Mouse (Mus musculus) ES-Bruce4 (cell line): Measurements from ENCODE around the gene Dscaml1. TPM values are rescaled to one million over a fixed set of nuclear protein-coding genes. Genes with fewer than 3 reads are reported as not detected.

Experiments used
- H3K27ac ChIP-seq: 2 replicates; pipeline ENCODE4 v1.5.1; 2012; ENCODE audit warnings: low read length, inconsistent platforms; ENCODE audit not compliant: insufficient read depth
- H3K27me3 ChIP-seq: 2 replicates; pipeline ENCODE4 v1.6.1; 2012; ENCODE audit warnings: mild to moderate bottlenecking, low read length, inconsistent platforms; ENCODE audit not compliant: control insufficient read depth, poor library complexity, insufficient read depth, severe bottlenecking
- H3K36me3 ChIP-seq: 2 replicates; pipeline ENCODE4 v1.6.1; 2012; ENCODE audit warnings: inconsistent platforms, mild to moderate bottlenecking, low read length, moderate library complexity; ENCODE audit not compliant: control insufficient read depth, poor library complexity, insufficient read depth, severe bottlenecking
- H3K4me1 ChIP-seq: one replicate; pipeline ENCODE4 v1.8.1; 2011; ENCODE audit warnings: low read length; ENCODE audit not compliant: control insufficient read depth, insufficient read depth
- H3K4me3 ChIP-seq: 2 replicates; pipeline ENCODE4 v1.5.1; 2011; ENCODE audit warnings: low read depth, mild to moderate bottlenecking, low read length
- H3K9ac ChIP-seq: 2 replicates; pipeline ENCODE4 v1.6.1; 2012; ENCODE audit warnings: low read depth, mild to moderate bottlenecking, inconsistent platforms; ENCODE audit not compliant: poor library complexity, severe bottlenecking
- H3K9me3 ChIP-seq: replicated peaks from 2 replicates; pipeline ENCODE4 v1.6.1; 2012; ENCODE audit warnings: mild to moderate bottlenecking, low read length, inconsistent platforms; ENCODE audit not compliant: control insufficient read depth, poor library complexity, insufficient read depth, severe bottlenecking
- CTCF ChIP-seq: IDR thresholded peaks from one replicate; pipeline ENCODE4 v1.8.1; 2011; ENCODE audit warnings: low read depth, low read length
- EP300 ChIP-seq: IDR thresholded peaks from 2 replicates; pipeline ENCODE4 v1.6.1; 2011; ENCODE audit warnings: low read depth, low read length; ENCODE audit not compliant: insufficient read depth
- POLR2A ChIP-seq: IDR thresholded peaks from one replicate; pipeline ENCODE4 v1.8.1; 2011; ENCODE audit warnings: low read length; ENCODE audit not compliant: insufficient read depth
- polyA plus RNA-seq: library from polyadenylated mRNA; stranded (reverse); fragments of >200 nt; gene quantifications from 2 replicates; pipeline ENCODE4 v1.2.4, GENCODE M21; 2011; ENCODE audit warnings: low read depth; ENCODE audit not compliant: missing spikeins, insufficient read depth, insufficient read length

Dscaml1 gene
- polyA plus RNA-seq, 1 experiment: 4.0 TPM

GRCm38 (mm10) chr9:45468235-45468634, 41.8 kb downstream of the Dscaml1 start:
- no peaks in the 10 kb centered on the region for H3K27me3 ChIP-seq
- H3K4me1 ChIP-seq: no peaks in the 10 kb centered on the region
- no peaks in the 10 kb centered on the region for H3K9me3 ChIP-seq
- H3K9ac ChIP-seq: no peak overlapping the region
- no peaks in the 10 kb centered on the region for H3K36me3 ChIP-seq
- no peak overlapping the region for H3K4me3 ChIP-seq
- no peak for TF ChIP-seq POLR2A
- no peak for TF ChIP-seq CTCF
- no peak for TF ChIP-seq EP300
- no peak overlapping the region for H3K27ac ChIP-seq

DNA sequence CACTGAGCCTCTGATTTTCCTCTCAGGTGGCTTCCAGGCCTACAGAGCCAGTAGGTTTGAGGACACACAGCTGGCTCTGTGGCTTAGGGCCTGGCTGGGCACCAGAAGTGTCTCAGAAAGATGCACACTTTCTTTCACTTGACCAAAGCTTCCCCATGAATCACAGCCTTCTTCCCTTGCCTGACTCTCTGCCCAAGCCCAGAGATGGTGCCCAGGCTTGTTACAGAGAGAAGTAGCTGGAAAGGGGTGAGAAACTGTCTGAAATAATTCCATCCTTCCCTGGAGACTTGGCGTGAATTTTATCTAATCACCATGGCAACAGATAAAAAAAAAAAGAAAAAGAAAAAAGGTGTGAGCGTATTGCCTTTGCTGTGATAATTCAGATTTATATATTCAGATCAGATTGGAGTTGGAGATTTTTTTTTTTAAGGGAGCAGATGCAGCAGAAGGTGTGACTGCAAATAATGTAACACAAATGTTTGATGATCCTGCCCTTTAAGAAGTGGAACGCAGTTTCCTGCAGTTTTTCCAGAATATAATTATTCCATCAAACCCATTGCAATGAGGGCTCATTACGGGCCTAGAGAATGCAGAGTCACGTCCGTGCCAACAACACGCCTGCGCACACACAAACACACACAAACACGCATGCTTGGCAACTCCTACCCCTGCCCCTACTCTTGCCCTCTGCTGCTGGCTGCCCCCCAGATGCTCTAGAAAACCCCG, 44.5 kb downstream of the Dscaml1 start:
- Histone ChIP-seq H3K9ac (no peak overlapping the region), H3K4me1 (no peaks in the 10 kb centered on the region), H3K27ac (no peak overlapping the region), H3K36me3 (no peaks in the 10 kb centered on the region), H3K4me3 (no peak overlapping the region), H3K27me3 (no peaks in the 10 kb centered on the region), H3K9me3 (no peaks in the 10 kb centered on the region)
- TF ChIP-seq POLR2A: no peak
- no peak for TF ChIP-seq EP300
- TF ChIP-seq CTCF: no peak

DNA sequence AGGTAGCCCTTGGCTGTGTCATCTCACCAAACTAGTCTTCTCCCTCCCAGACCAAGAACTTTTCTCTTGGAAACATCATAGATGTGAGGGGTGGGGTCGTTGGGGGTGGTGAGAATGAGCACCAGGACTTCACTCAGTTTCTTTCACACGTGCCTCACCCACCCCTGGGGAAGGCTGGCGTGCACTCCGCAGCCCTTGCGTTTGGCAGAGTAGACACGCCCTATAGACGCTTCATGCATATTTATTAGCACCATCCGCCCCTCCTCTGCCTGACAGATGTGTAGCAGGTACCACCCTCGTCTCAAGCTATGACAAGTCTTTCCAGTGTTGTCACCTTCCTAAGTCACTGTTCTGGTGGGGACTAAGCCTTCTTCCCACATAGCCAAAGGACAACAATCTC, 45.3 kb downstream of the Dscaml1 start:
- Histone ChIP-seq H3K27ac (no peak overlapping the region), H3K4me1 (no peaks in the 10 kb centered on the region), H3K9ac (no peak overlapping the region), H3K27me3 (no peaks in the 10 kb centered on the region), H3K4me3 (no peak overlapping the region), H3K9me3 (no peaks in the 10 kb centered on the region), H3K36me3 (no peaks in the 10 kb centered on the region)
- no peak for TF ChIP-seq CTCF

DNA sequence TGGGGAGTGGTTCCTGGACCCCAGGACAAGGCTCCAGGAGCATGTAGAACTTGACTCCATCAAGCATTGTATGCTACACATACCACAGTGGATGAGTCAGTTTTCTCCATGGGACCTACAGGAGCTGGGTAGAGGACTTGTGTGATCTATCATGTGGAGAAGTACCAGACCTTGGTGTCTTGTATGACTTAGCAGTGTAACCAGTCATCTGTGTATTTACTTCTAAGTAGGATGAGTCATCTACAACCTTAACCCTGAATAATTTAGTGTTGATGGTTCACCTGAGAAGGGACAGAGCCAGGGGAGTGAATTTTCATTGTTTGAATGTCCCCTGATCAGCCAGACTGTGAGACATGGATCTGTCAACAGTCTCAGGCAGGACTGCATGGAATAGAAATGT, 48.4 kb downstream of the Dscaml1 start:
- H3K4me1 ChIP-seq: no peaks in the 10 kb centered on the region
- H3K27me3 ChIP-seq: no peaks in the 10 kb centered on the region
- H3K4me3 ChIP-seq: no peak overlapping the region
- no peaks in the 10 kb centered on the region for H3K9me3 ChIP-seq
- H3K36me3 ChIP-seq: no peaks in the 10 kb centered on the region
- no peak overlapping the region for H3K9ac ChIP-seq
- TF ChIP-seq EP300 (no peak), POLR2A (no peak), CTCF (no peak)
- H3K27ac ChIP-seq: no peak overlapping the region

- H3K9me3 ChIP-seq: no peaks in the 10 kb centered on the region
- no peaks in the 10 kb centered on the region for H3K27me3 ChIP-seq
- H3K36me3 ChIP-seq: no peaks in the 10 kb centered on the region
- H3K9ac ChIP-seq: no peak overlapping the region
- H3K27ac ChIP-seq: no peak overlapping the region
- TF ChIP-seq EP300 (no peak), POLR2A (no peak), CTCF (no peak)
- H3K4me3 ChIP-seq: no peak overlapping the region
- no peaks in the 10 kb centered on the region for H3K4me1 ChIP-seq
These were observed 54.5 kb downstream of the Dscaml1 start for GRCm38 (mm10) chr9:45480936-45481335.

GRCm38 (mm10) chr9:45486665-45487074, 60.2 kb downstream of the Dscaml1 start:
- H3K27ac ChIP-seq: no peak overlapping the region
- no peak overlapping the region for H3K4me3 ChIP-seq
- H3K4me1 ChIP-seq: no peaks in the 10 kb centered on the region
- no peak for TF ChIP-seq EP300
- TF ChIP-seq CTCF: no peak
- TF ChIP-seq POLR2A: no peak
- H3K36me3 ChIP-seq: no peaks in the 10 kb centered on the region
- H3K27me3 ChIP-seq: no peaks in the 10 kb centered on the region
- no peak overlapping the region for H3K9ac ChIP-seq
- 0 out of 2 replicates have a peak, but pooled peaks cover 3% of the 10 kb centered on the region for H3K9me3 ChIP-seq
